In the genomic region with DNA sequence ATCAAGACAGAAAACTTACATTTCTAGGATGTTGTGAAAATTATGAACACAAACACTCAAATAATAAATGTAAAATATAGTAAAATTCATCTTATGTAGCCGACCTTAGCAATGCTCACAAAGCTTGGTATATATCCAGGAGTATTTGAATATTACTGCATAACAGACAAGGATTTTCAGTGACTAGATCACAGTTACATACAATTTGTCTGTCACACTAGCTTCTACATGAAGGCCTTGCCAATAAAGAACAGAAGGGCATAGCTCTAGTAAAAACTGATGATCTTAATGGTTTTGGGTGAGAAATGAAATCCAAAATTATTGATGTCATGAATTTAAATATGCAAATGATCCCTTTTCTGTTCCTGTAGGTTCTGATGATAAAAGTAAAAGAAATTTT, we compare ENCODE assay signal across 15 mouse cellular contexts.
DNase-seq lines count a peak whose midpoint lies in the region; ATAC-seq lines count a peak whose summit lies in the region.
"Had no signal": no experiment of that assay in that cellular context is flagged by ENCODE, and none has a peak within 500 bp of the region (broad histone marks: within the 10 kb centered on the region; RNA-seq: fewer than 3 reads in every experiment).

No protein-coding gene starts in this region.

- no peak overlapping the region for H3K4me3 ChIP-seq in forebrain, embryonic 14.5 days (ENCODE audit: low read depth, low read length)
- H3K4me3 ChIP-seq in forebrain, embryonic 11.5 days (ENCODE audit: low read depth, low read length) = no peak overlapping the region
- no peak overlapping the region for H3K4me3 ChIP-seq in forebrain, embryonic 16.5 days (replicated peaks; ENCODE audit: low read length)
- H3K4me3 ChIP-seq in forebrain, embryonic 12.5 days (replicated peaks) = no peak overlapping the region
- H3K4me3 ChIP-seq: embryonic facial prominence, embryonic 10.5 days; embryonic facial prominence, embryonic 12.5 days had no signal

- DNase-seq in forebrain, embryonic 14.5 days (ENCODE audit: low spot score) = peak; percentile 75
- DNase-seq in forebrain, embryonic 11.5 days (ENCODE audit: low spot score) = no peak
- no peak for DNase-seq in left cerebral cortex, adult 18-20 months (ENCODE audit: low spot score in 2 of 2)
- DNase-seq: adrenal gland, adult 2 months; adrenal gland, postnatal 10 days; adrenal gland, postnatal 25 days; cerebellum, adult 11-12 months; cerebellum, adult 2 months; cerebellum, adult 9-10 months; cerebellum, postnatal 10 days; cerebellum, postnatal 25 days had no signal

- H3K27me3 ChIP-seq in forebrain, embryonic 14.5 days (replicated peaks; ENCODE audit: control insufficient read depth, insufficient read depth, low read length) = no peaks in the 10 kb centered on the region
- no peaks in the 10 kb centered on the region for H3K27me3 ChIP-seq in forebrain, embryonic 11.5 days (ENCODE audit: control insufficient read depth, insufficient read depth, low read length)
- no peaks in the 10 kb centered on the region for H3K27me3 ChIP-seq in forebrain, embryonic 16.5 days (replicated peaks; ENCODE audit: control insufficient read depth, insufficient read depth, low read length)
- no peaks in the 10 kb centered on the region for H3K27me3 ChIP-seq in forebrain, embryonic 12.5 days
- H3K27me3 ChIP-seq: embryonic facial prominence, embryonic 12.5 days had no signal

- H3K27ac ChIP-seq in forebrain, embryonic 14.5 days (ENCODE audit: low read depth, low read length) = no peak overlapping the region
- H3K27ac ChIP-seq in forebrain, embryonic 11.5 days (ENCODE audit: low read depth, low read length) = no peak overlapping the region
- no peak overlapping the region for H3K27ac ChIP-seq in forebrain, embryonic 16.5 days (ENCODE audit: low read length)
- no peak overlapping the region for H3K27ac ChIP-seq in forebrain, embryonic 12.5 days
- H3K27ac ChIP-seq: embryonic facial prominence, embryonic 10.5 days; embryonic facial prominence, embryonic 12.5 days had no signal

- WGBS in forebrain, embryonic 14.5 days = 73% methylated on average over 1 of the region's 1 CpGs
- WGBS in forebrain, embryonic 11.5 days = 82% methylated on average over 1 of the region's 1 CpGs
- 66% methylated on average over 1 of the region's 1 CpGs for WGBS in forebrain, embryonic 16.5 days
- 88% methylated on average over 1 of the region's 1 CpGs for WGBS in forebrain, embryonic 12.5 days

- no peak overlapping the region for H3K4me2 ChIP-seq in forebrain, embryonic 14.5 days (ENCODE audit: low read length)
- H3K4me2 ChIP-seq in forebrain, embryonic 11.5 days (ENCODE audit: low read depth, low read length, severe bottlenecking) = no peak overlapping the region
- H3K4me2 ChIP-seq in forebrain, embryonic 16.5 days (ENCODE audit: low read length) = no peak overlapping the region
- no peak overlapping the region for H3K4me2 ChIP-seq in forebrain, embryonic 12.5 days
- H3K4me2 ChIP-seq: embryonic facial prominence, embryonic 12.5 days had no signal

- H3K36me3 ChIP-seq in forebrain, embryonic 14.5 days (ENCODE audit: control insufficient read depth, insufficient read depth, low read length) = no peaks in the 10 kb centered on the region
- no peaks in the 10 kb centered on the region for H3K36me3 ChIP-seq in forebrain, embryonic 11.5 days (ENCODE audit: control insufficient read depth, insufficient read depth, low read length)
- no peaks in the 10 kb centered on the region for H3K36me3 ChIP-seq in forebrain, embryonic 16.5 days (ENCODE audit: control insufficient read depth, insufficient read depth)
- H3K36me3 ChIP-seq in forebrain, embryonic 12.5 days (replicated peaks) = no peaks in the 10 kb centered on the region
- H3K36me3 ChIP-seq: embryonic facial prominence, embryonic 10.5 days; embryonic facial prominence, embryonic 12.5 days had no signal

- no peaks in the 10 kb centered on the region for H3K4me1 ChIP-seq in forebrain, embryonic 14.5 days (ENCODE audit: control insufficient read depth, insufficient read depth, low read length)
- H3K4me1 ChIP-seq in forebrain, embryonic 11.5 days (replicated peaks; ENCODE audit: control insufficient read depth, insufficient read depth, low read length) = no peaks in the 10 kb centered on the region
- no peaks in the 10 kb centered on the region for H3K4me1 ChIP-seq in forebrain, embryonic 16.5 days (replicated peaks; ENCODE audit: control insufficient read depth, insufficient read depth, low read length)
- no peaks in the 10 kb centered on the region for H3K4me1 ChIP-seq in forebrain, embryonic 12.5 days
- H3K4me1 ChIP-seq: embryonic facial prominence, embryonic 10.5 days; embryonic facial prominence, embryonic 12.5 days had no signal

- ATAC-seq in forebrain, embryonic 14.5 days = peak; percentile 73
- ATAC-seq in forebrain, embryonic 11.5 days (replicated peaks; ENCODE audit: low FRiP score) = no peak
- peak; percentile 84 for ATAC-seq in forebrain, embryonic 16.5 days
- ATAC-seq in forebrain, embryonic 12.5 days (ENCODE audit: low FRiP score) = no peak

- no peaks in the 10 kb centered on the region for H3K9me3 ChIP-seq in forebrain, embryonic 14.5 days (replicated peaks; ENCODE audit: control insufficient read depth, low read length)
- H3K9me3 ChIP-seq in forebrain, embryonic 11.5 days (ENCODE audit: control insufficient read depth, low read length) = no peaks in the 10 kb centered on the region
- no peaks in the 10 kb centered on the region for H3K9me3 ChIP-seq in forebrain, embryonic 16.5 days (ENCODE audit: control insufficient read depth, low read length)
- no peaks in the 10 kb centered on the region for H3K9me3 ChIP-seq in forebrain, embryonic 12.5 days
- H3K9me3 ChIP-seq: embryonic facial prominence, embryonic 10.5 days; embryonic facial prominence, embryonic 12.5 days had no signal

- H3K9ac ChIP-seq in forebrain, embryonic 14.5 days (ENCODE audit: low read length) = no peak overlapping the region
- no peak overlapping the region for H3K9ac ChIP-seq in forebrain, embryonic 11.5 days (ENCODE audit: low read length)
- H3K9ac ChIP-seq in forebrain, embryonic 16.5 days (replicated peaks; ENCODE audit: low read depth, low read length) = no peak overlapping the region
- no peak overlapping the region for H3K9ac ChIP-seq in forebrain, embryonic 12.5 days
- H3K9ac ChIP-seq: embryonic facial prominence, embryonic 12.5 days had no signal

Comparison
In these comparisons a context has a peak if more than half of its experiments do, and no peak if none do; other contexts are left out.
1. ATAC-seq: peak in forebrain, embryonic 14.5 days (single experiment) and forebrain, embryonic 16.5 days (single experiment); none in forebrain, embryonic 11.5 days (single experiment) and forebrain, embryonic 12.5 days (single experiment).